Mouse (Mus musculus): ENCODE data around the gene Specc1.
A peak's percentile ranks its signal among the peaks of the same experiment; 100 is the strongest.

Gene Specc1

GRCm38 (mm10) chr11:62251047-62251446 lies 294.5 kb downstream of the Specc1 start:
- DNase-seq: peak; percentile 40

DNA sequence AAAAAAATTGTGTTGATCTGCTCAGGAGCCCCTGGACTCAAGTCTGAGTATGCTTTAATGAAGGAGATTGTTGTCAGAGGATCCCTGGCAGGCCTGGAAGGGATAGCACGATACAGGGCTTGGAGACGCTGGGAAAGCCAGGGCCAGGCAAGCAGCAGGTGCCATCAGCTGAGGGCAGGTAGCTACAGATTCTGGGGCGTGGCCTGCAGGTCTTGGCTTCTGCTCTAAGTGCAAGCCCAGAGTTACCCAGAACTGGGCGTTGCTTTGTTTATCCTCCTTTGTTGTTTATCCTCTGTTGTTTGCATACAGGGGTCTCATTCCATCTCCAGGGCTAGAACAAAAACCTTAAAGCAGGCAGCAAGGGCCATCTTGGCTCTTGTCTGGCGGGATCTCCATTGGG lies 296.8 kb downstream of the Specc1 start:
- DNase-seq: no peak

DNA sequence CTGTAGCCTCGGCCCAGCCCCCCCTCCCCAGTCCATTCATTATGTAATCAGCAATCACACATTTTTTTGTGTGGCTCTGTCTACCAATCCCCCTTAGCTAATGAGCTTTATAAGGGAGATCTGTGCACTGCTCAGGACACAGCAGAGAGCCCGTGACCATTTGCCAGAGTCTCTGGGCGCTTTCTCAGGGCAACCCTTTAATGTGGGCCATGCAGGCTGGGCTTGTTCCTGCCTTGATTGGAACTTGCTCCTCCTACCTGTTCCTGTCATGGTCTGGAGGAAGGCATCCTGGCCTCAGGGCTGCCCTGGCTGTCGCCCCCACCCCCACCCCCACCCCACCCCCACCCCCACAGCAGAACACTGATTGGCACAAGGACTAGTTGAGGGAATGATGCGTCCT lies 302.7 kb downstream of the Specc1 start:
- DNase-seq: no peak

- no peak for DNase-seq
Observed at GRCm38 (mm10) chr11:62263599-62263998, 307.0 kb downstream of the Specc1 start.

- DNase-seq: no peak
Observed at GRCm38 (mm10) chr11:62264018-62264417, 307.5 kb downstream of the Specc1 start.

GRCm38 (mm10) chr11:62265642-62266041 lies 309.1 kb downstream of the Specc1 start:
- no peak for DNase-seq

- no peak for DNase-seq
Observed at GRCm38 (mm10) chr11:62266466-62267214, 310.1 kb downstream of the Specc1 start.

DNA sequence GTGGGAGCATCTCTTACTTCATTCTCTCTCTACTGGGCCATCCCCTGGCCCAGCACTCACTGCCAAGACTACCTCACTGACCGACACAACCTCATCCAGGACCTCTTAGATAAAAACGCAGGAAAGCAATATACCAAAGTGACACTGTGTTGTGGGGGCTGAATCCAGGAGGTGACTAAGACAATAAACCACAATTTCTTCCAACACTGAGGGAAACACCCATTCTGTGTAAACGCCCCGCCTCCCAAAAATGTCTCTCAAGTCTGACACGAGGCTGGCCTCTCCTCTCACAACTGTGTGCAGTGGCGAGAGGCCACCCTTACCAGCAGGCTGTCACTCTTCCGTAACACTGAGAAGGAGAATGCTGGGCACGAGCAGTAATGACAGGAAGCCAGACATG lies 311.8 kb downstream of the Specc1 start:
- no peak for DNase-seq

GRCm38 (mm10) chr11:62269097-62269496 lies 312.5 kb downstream of the Specc1 start:
- no peak for DNase-seq

DNA sequence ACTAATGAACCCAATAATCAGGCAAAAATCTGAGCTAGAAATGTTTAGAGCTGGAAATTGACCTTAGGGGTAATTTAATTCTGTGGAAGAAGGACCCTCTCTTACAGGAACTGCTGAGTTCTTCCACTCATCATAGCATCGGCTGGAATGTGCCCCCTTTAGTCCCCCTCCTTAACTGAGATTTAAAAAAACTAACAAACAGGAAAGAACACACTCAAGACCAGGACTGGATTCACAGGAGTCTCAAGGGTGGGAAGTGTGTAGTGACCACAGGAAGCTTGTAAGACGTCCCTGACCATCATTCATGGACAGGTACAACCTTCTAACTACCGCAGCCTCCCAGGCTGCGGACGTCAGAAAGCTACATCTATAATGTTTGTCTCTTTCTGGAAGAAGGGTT lies 314.3 kb downstream of the Specc1 start:
- no peak for DNase-seq
